8 mouse cellular contexts compared by ENCODE assay signal in the genomic region with DNA sequence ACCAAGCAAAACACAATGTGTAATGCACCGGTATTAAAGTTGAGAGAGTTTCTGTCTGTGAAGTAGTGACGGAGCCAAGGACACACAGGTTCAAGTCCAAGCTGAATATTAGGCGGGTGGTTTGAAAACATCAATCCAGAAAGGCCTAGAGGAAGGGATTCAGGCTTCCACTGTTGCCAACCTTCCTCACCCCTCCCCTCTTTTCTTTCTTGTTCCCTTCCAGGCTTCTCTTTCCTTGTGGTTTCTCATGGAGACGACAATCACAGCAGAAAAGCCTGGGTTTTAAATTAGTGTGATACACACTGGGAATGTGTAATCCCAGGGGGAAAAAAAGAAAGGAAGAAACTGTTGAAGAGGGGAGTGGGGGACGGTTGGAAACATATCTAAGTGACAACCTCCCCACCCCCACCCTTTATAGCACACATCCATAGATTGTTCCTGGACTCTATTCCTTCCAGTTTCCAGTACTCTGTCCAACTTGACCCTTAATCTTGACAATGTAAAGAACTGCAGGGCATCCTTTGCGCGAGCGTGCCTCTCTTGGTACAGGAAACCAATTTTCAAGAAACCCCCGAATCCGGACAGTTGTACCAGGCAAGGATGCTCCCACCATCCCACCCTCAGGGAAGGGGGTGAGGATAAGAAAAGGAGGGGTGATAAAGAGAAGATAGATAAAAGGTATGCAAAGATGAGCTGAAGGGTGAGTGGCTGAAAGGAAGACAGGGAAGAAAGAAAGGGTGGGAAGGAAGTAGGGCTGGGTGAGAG. TPM values are rescaled to one million over a fixed set of nuclear protein-coding genes. Genes with fewer than 3 reads are reported as not detected.
A peak's percentile ranks its signal among the peaks of the same experiment; 100 is the strongest.
DNase-seq lines count a peak whose midpoint lies in the region; ATAC-seq lines count a peak whose summit lies in the region.

No protein-coding gene starts in this region.

- H3K9ac ChIP-seq in embryonic facial prominence, embryonic 12.5 days, result peak overlapping the region; percentile 58
- H3K9ac ChIP-seq in hindbrain, embryonic 14.5 days, result peak overlapping the region; percentile 82
- peak overlapping the region; percentile 76 for H3K9ac ChIP-seq in neural tube, embryonic 12.5 days

- 16% methylated on average over 10 of the region's 10 CpGs for WGBS in embryonic facial prominence, embryonic 12.5 days
- 9% methylated on average over 10 of the region's 10 CpGs for WGBS in hindbrain, embryonic 14.5 days
- WGBS in neural tube, embryonic 12.5 days, result 20% methylated on average over 10 of the region's 10 CpGs

- H3K4me3 ChIP-seq in embryonic facial prominence, embryonic 12.5 days, result peak overlapping the region; percentile 57
- H3K4me3 ChIP-seq in hindbrain, embryonic 14.5 days (replicated peaks; ENCODE audit: low read length), result peak overlapping the region; percentile 52
- H3K4me3 ChIP-seq in neural tube, embryonic 12.5 days, result peak overlapping the region; percentile 63

- peak overlapping the region; percentile 77 for H3K4me2 ChIP-seq in embryonic facial prominence, embryonic 12.5 days (replicated peaks)
- H3K4me2 ChIP-seq in hindbrain, embryonic 14.5 days (replicated peaks), result peak overlapping the region; percentile 63
- peak overlapping the region; percentile 62 for H3K4me2 ChIP-seq in neural tube, embryonic 12.5 days (replicated peaks)

- no peaks in the 10 kb centered on the region for H3K9me3 ChIP-seq in embryonic facial prominence, embryonic 12.5 days
- H3K9me3 ChIP-seq in hindbrain, embryonic 14.5 days (ENCODE audit: control insufficient read depth, low read length), result no peaks in the 10 kb centered on the region
- H3K9me3 ChIP-seq in neural tube, embryonic 12.5 days, result no peaks in the 10 kb centered on the region

- 0 out of 2 replicates have a peak, but pooled peaks cover 3% of the 10 kb centered on the region for H3K4me1 ChIP-seq in embryonic facial prominence, embryonic 12.5 days
- H3K4me1 ChIP-seq in hindbrain, embryonic 14.5 days (replicated peaks; ENCODE audit: control insufficient read depth, insufficient read depth, low read length), result peaks cover 42% of the 10 kb centered on the region
- H3K4me1 ChIP-seq in neural tube, embryonic 12.5 days, result peaks cover 13% of the 10 kb centered on the region

- H3K36me3 ChIP-seq in embryonic facial prominence, embryonic 12.5 days, result no peaks in the 10 kb centered on the region
- H3K36me3 ChIP-seq in hindbrain, embryonic 14.5 days (replicated peaks; ENCODE audit: control insufficient read depth, insufficient read depth), result no peaks in the 10 kb centered on the region
- no peaks in the 10 kb centered on the region for H3K36me3 ChIP-seq in neural tube, embryonic 12.5 days

- intact Hi-C loops in left cerebral cortex, postnatal 4 days (cut with DNase I), result loop anchor here (10.0 kb wide), 2 partner anchors 134 to 344 kb away; no protein-coding TSS in a partner anchor
- intact Hi-C loops in gastrocnemius, postnatal 36 days (cut with DNase I), result no loop called here

- ATAC-seq in embryonic facial prominence, embryonic 12.5 days (ENCODE audit: insufficient number of reproducible peaks, insufficient read depth, low FRiP score, low TSS enrichment), result 0 out of 2 replicates have a peak, but pooled peaks have one; percentile 28
- ATAC-seq in hindbrain, embryonic 14.5 days (ENCODE audit: low FRiP score), result peak; percentile 14; the same call in 1 of the 2 replicates
- peak; percentile 45 for ATAC-seq in neural tube, embryonic 12.5 days (ENCODE audit: low FRiP score, low read depth)
- ATAC-seq in erythroblast, adult 5-6 weeks (replicated peaks; ENCODE audit: low FRiP score, poor library complexity, severe bottlenecking), result no peak

- no peaks in the 10 kb centered on the region for H3K27me3 ChIP-seq in embryonic facial prominence, embryonic 12.5 days
- no peaks in the 10 kb centered on the region for H3K27me3 ChIP-seq in hindbrain, embryonic 14.5 days (ENCODE audit: control insufficient read depth, insufficient read depth, low read length)
- H3K27me3 ChIP-seq in neural tube, embryonic 12.5 days (replicated peaks), result no peaks in the 10 kb centered on the region

- H3K27ac ChIP-seq in embryonic facial prominence, embryonic 12.5 days, result 0 out of 2 replicates have a peak overlapping the region, but pooled peaks have one; percentile 37
- H3K27ac ChIP-seq in hindbrain, embryonic 14.5 days, result peak overlapping the region; percentile 97
- H3K27ac ChIP-seq in neural tube, embryonic 12.5 days, result peak overlapping the region; percentile 89

- DNase-seq in left cerebral cortex, postnatal 4 days, result peak; percentile 17
- no peak for DNase-seq in left cerebral cortex, adult 11 months (ENCODE audit: low spot score)
- no peak for DNase-seq in hindbrain, embryonic 14.5 days (ENCODE audit: low spot score)
- DNase-seq in gastrocnemius, postnatal 36 days, result no peak
- DNase-seq in urinary bladder, adult 2 months (ENCODE audit: low spot score), result no peak

RNA-seq across cellular contexts. Expression of a gene that starts 0.8 kb away (rescaled TPM):
- 100 to 1,000 TPM; 178 TPM for total RNA-seq in left cerebral cortex, postnatal 4 days (2021)
- 16.8 and 18.3 TPM in 2 replicates for polyA plus RNA-seq in embryonic facial prominence, embryonic 12.5 days (2016; fragmentation: Nextera tagmentation; extraction: Ambion mirVana)
- polyA plus RNA-seq in hindbrain, embryonic 14.5 days (2014; fragmentation: Nextera tagmentation; extraction: Ambion mirVana), result 122 and 134 TPM in 2 replicates
- 77.8 and 85.1 TPM in 2 replicates for polyA plus RNA-seq in neural tube, embryonic 12.5 days (2016; fragmentation: Nextera tagmentation; extraction: Ambion mirVana)
- not detected for total RNA-seq in gastrocnemius, postnatal 36 days (2021)
- polyA plus RNA-seq in urinary bladder, adult 2 months (2012; rRNA removed), result 0.07 and 0.12 TPM in 2 replicates
- not detected in 2 replicates for total RNA-seq in erythroblast, adult 5-6 weeks (2015; ENCODE audit: low replicate concordance)
- total RNA-seq in erythroblast, adult 5-6 weeks (2017; ENCODE audit: low replicate concordance), result not detected in 2 replicates

Comparison
In these comparisons a context has a peak if more than half of its experiments do, and no peak if none do; other contexts are left out.
1. H3K27ac ChIP-seq: peak in every context shown above with its lines; median percentile 97 in hindbrain, embryonic 14.5 days; 89 in neural tube, embryonic 12.5 days; 37 in embryonic facial prominence, embryonic 12.5 days.
2. RNA of a gene that starts 0.8 kb away (polyA plus RNA-seq): 122 to 134 TPM in hindbrain, embryonic 14.5 days, 77.8 to 85.1 TPM in neural tube, embryonic 12.5 days and 16.8 to 18.3 TPM in embryonic facial prominence, embryonic 12.5 days; 0.07 to 0.12 TPM in urinary bladder, adult 2 months; every median in the first group is over 10 times any median in the second.
3. Peak in every context shown above with its lines, with median percentiles within 50 percentile points of each other: H3K4me2 ChIP-seq, H3K4me3 ChIP-seq and H3K9ac ChIP-seq.